Mouse (Mus musculus): ENCODE data around the gene Pde4a. TPM values are rescaled to one million over a fixed set of nuclear protein-coding genes. Genes with fewer than 3 reads are reported as not detected.
"Not testable (repeated sequence)": the region's sequence is repeated elsewhere in the genome, so short reads cannot be mapped to it uniquely, and the experiment has no call there.

Pde4a gene
- polyA plus RNA-seq, 1 experiment from 2014 or later = 42.7 TPM

DNA sequence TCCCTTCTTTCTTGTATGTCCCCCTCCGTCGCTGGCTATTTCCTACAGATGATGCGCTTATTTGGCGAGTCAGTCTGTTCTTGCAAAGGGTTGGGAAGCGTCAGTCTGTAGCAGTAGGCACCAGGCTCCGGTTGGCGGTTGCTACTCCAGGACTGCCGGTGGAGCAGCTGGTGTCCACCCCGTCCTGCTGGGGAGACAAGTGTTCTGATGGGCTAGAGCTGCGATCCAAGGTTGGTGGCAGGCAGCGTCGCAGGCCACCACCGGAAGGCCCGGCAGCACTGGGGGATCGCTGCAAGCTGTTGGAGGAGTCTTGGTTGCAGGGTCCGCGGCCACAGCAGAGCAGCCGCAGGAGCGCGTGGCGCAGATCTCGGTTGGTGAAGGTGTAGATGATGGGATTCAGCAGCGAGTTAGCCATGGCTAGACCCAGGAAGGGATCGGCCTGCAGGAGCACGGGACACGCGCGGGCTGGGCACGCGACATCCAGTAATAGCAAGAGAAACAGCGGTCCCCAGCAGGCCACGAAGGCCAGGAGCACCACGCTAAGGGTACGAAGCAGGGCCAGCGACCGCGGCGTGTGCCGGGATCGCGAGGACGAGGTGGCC is 78.4 kb downstream of the Pde4a start:
- no peaks in the 10 kb centered on the region for H3K9me3 ChIP-seq
- H3K36me3 ChIP-seq (replicated peaks) = no peaks in the 10 kb centered on the region
- H3K4me1 ChIP-seq = peaks cover 23% of the 10 kb centered on the region
- H3K4me2 ChIP-seq = peak overlapping the region; percentile 90
- WGBS = 4% methylated on average over 42 of the region's 42 CpGs
- peak overlapping the region; percentile 47 for H3K4me3 ChIP-seq
- peaks cover 64% of the 10 kb centered on the region for H3K27me3 ChIP-seq (replicated peaks)
- peak overlapping the region; percentile 48 for H3K27ac ChIP-seq
- peak; percentile 9; the same call in 1 of the 2 replicates for ATAC-seq (replicated peaks)
- peak overlapping the region; percentile 51 for H3K9ac ChIP-seq

DNA sequence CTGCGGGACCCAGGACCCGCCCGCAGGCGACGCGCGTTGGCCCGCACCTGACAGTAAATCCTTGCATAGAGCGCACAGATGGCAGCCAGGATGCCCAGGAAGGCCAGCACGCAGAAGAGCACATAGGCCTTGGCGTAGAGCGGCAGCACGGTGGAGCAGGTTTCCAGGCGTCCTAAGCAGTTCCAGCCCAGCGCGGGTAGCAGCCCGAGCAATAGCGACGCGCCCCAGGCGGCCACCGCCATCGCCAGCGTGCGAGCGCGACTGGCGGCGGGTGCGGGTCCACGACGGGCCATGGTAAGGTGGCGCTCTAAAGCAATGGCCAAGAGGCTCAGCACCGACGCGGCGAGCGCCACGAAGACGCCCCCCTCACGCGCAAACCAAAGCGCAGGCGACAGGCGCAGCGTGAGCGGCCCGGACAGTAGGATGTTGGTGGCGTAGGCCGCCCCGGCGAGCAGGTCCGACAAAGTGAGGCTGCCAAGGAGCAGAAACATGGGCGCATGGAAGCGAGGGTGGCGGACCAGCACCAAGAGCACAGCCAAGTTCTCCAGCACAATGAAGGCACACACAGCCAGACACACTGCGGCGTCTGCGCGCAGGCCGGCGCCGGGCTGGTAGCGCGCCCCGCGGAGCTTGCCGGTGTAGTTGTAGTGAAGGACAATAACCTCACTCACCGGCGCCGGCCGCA is 79.1 kb downstream of the Pde4a start:
- Histone ChIP-seq H3K9me3 (no peaks in the 10 kb centered on the region), H3K4me1 (peaks cover 19% of the 10 kb centered on the region), H3K4me3 (peak overlapping the region; percentile 47), H3K36me3 (replicated peaks) (no peaks in the 10 kb centered on the region), H3K4me2 (peak overlapping the region; percentile 90), H3K9ac (peak overlapping the region; percentile 51), H3K27me3 (replicated peaks) (peaks cover 70% of the 10 kb centered on the region), H3K27ac (peak overlapping the region; percentile 48)
- under 1% methylated on average over 72 of the region's 72 CpGs for WGBS
- ATAC-seq (replicated peaks) = peak; percentile 58

DNA sequence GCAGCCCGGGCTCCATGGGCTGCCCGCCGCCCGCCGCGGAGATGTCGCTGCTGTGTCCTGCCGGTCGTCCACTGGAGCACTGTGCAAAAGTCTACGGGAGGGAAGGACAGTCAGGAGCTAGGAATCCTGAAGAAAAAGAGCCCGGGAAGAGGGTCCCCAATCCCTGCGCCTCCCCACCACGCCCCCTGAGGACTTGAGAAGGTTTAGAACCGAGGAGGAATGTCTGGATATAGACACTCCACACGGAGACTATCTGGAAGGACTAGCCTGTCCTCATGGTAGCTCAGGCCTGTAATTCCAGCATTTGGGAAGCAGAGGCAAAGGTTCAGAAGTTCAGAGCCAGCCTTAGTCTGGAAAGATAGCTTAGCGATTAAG is 79.6 kb downstream of the Pde4a start:
- Histone ChIP-seq H3K27me3 (replicated peaks) (peaks cover 75% of the 10 kb centered on the region), H3K36me3 (replicated peaks) (no peaks in the 10 kb centered on the region), H3K4me2 (peak overlapping the region; percentile 90), H3K4me1 (peaks cover 19% of the 10 kb centered on the region), H3K27ac (peak overlapping the region; percentile 48), H3K9me3 (no peaks in the 10 kb centered on the region), H3K9ac (peak overlapping the region; percentile 51), H3K4me3 (peak overlapping the region; percentile 47)
- ATAC-seq (replicated peaks) = no peak; the same call in 1 of the 2 replicates
- WGBS = 2% methylated on average over 16 of the region's 16 CpGs

DNA sequence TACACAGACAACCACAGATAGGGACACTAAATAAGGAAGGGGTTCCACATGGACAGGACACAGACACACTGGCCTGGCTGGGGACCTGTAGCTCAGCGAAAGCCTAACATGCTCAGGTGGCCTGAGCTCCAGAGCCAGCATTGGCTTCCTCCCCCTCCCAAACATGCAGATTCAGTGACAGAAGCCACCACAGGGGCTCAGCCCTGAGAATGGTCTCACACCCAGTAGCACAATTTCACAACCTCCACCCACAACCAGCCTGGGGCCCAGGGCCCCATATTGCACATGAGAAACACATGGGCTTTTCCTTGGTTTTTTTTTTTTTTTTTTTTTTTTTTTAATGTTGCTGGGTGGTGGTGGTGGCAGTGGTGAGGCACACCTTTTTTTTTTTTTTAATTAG is 80.8 kb downstream of the Pde4a start:
- ATAC-seq (replicated peaks) = no peak
- Histone ChIP-seq H3K9me3 (no peaks in the 10 kb centered on the region), H3K4me1 (peaks cover 19% of the 10 kb centered on the region), H3K4me3 (no peak overlapping the region), H3K27ac (no peak overlapping the region), H3K9ac (no peak overlapping the region), H3K4me2 (no peak overlapping the region), H3K27me3 (replicated peaks) (peaks cover 80% of the 10 kb centered on the region), H3K36me3 (replicated peaks) (no peaks in the 10 kb centered on the region)
- WGBS = 58% methylated on average over 1 of the region's 1 CpGs

DNA sequence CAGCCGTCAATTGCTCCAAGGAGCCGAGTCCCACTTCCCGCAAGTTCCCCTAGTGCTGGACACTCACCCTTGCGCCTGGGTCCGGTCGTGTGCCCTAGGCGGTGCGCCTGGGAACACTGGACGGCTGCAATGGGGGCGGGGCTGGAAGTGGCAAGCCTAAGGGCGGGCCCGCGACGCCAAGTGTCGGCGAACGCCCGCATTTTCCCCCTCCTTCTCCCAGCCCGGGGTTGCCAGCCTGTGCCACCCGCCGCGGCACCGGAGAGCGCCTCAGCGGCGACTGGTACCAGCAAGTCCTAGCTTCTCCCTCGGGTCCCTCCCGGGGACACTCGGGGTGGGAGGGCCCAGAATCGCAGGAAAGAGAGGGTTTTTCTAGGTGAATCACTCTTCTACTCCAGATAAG is 82.8 kb downstream of the Pde4a start, which contains the start of gene S1pr5:
S1pr5 (minus strand) TSS at position 118 of the 400 bp plus-strand sequence.
- peak within 1 kb of the TSS; percentile 12; the same call in 1 of the 2 replicates for H3K4me2 ChIP-seq
- WGBS = under 1% methylated on average over 30 of the region's 30 CpGs
- no peak within 1 kb of the TSS for H3K4me3 ChIP-seq
- H3K36me3 ChIP-seq (replicated peaks) = no peaks in the 10 kb centered on the region
- no peak within 1 kb of the TSS for H3K27ac ChIP-seq
- H3K9me3 ChIP-seq = no peaks in the 10 kb centered on the region
- peaks cover 19% of the 10 kb centered on the region for H3K4me1 ChIP-seq
- H3K27me3 ChIP-seq (replicated peaks) = peaks cover 72% of the 10 kb centered on the region
- no peak for ATAC-seq (replicated peaks)
- H3K9ac ChIP-seq = no peak within 1 kb of the TSS

DNA sequence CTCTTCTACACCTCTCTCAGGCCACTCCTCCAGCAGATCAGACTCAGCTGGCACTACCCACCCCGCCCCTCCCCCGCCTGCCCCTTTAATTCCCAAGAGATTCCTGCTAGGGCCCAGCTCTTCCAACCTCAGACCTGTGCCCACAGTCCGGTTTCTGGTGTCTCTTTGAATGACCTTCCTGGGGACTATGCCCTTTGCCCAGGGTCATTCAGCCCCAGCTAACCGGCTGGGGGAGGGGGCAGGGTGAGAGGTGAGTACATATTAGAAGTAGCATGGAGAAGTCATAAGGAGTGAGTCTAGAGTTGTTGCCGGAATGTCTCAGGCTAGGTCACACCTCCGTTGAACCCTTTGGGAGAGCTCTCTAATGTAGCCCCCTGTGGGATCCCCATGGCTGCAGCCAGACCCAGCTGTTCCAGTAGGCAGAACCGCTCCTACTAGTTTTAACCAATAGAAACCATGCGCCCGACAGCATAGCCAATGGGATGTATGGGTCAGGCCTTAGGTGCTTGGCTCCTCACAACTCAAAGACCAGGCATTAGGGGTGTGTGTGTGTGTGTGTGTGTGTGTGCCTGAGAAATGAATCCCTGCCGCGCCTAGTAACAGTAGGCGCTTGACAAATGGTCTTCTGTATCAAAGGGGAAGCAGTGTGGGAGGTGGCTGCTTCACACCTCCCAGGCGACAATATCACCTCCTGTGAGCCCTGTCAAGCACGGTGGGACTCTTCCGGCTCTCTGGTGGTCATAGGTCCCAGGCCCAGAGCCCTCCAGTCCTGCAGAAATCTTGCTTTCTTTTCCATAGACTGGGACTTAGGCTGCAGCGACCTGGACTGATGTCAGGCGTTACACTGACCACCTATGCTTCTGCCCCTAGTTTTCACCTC is 84.4 kb downstream of the Pde4a start:
- H3K9ac ChIP-seq = no peak overlapping the region
- ATAC-seq (replicated peaks) = no peak
- H3K4me3 ChIP-seq = no peak overlapping the region
- 39% methylated on average over 17 of the region's 17 CpGs for WGBS
- H3K4me2 ChIP-seq = no peak overlapping the region
- peaks cover 7% of the 10 kb centered on the region for H3K4me1 ChIP-seq
- peaks cover 57% of the 10 kb centered on the region for H3K27me3 ChIP-seq (replicated peaks)
- no peaks in the 10 kb centered on the region for H3K36me3 ChIP-seq (replicated peaks)
- H3K9me3 ChIP-seq = no peaks in the 10 kb centered on the region
- H3K27ac ChIP-seq = no peak overlapping the region

DNA sequence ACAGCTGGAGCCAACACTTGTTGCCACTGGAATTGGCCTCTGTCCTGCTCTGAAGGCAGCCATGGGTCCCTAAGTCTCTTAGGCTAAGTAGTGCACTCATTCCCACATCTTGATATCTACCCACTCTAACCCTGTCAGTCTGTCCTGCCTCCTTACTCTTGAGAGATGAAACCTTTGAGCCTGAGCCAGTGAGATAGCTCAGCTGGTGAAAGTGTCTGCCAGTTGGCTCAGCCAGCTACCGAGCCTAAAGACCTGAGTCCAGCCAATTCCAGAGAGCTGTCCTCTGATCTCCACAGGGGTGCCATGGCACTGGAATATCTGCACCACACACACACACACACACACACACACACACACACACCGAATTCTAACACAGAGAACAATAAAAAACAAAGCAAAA is 85.0 kb downstream of the Pde4a start:
- Histone ChIP-seq H3K9ac (no peak overlapping the region), H3K36me3 (replicated peaks) (no peaks in the 10 kb centered on the region), H3K27me3 (replicated peaks) (peaks cover 50% of the 10 kb centered on the region), H3K4me3 (no peak overlapping the region), H3K4me2 (no peak overlapping the region), H3K27ac (no peak overlapping the region), H3K9me3 (no peaks in the 10 kb centered on the region), H3K4me1 (peaks cover under 1% of the 10 kb centered on the region; the same call in 1 of the 2 replicates)
- ATAC-seq (replicated peaks) = no peak
- 61% methylated on average over 2 of the region's 2 CpGs for WGBS

DNA sequence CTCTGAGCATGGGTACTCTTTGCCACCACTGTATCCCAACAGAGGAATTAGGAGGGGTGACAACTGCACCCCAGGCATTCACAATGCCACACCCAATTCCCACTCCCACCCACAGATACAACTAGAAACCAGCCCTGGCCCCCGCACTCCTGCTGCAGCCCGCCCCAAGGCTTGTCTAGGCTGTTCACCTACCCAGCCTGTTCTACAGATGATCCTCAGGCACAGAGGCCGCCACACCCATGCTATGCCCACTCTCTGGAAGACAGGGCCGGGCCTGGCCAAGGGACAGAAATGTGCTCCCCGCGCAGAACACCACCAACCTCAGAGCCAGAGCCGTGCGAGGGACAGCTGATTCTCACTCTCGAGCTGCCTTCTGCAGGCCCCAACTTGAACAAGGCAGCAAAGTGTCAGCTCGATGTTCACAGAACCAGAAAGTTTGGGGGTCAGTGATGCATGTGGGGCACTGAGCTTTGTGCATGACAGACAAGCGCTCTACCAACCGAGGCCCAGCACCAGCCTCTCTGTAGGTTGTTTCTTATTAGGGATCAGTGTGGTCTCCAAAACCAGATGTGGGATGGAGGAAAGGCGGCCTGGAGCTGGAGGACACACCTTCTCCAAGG is 85.7 kb downstream of the Pde4a start:
- WGBS = 76% methylated on average over 13 of the region's 13 CpGs
- peaks cover 43% of the 10 kb centered on the region for H3K27me3 ChIP-seq (replicated peaks)
- H3K27ac ChIP-seq = no peak overlapping the region
- H3K4me3 ChIP-seq = no peak overlapping the region
- no peak overlapping the region for H3K4me2 ChIP-seq
- H3K9me3 ChIP-seq = no peaks in the 10 kb centered on the region
- no peak overlapping the region for H3K9ac ChIP-seq
- H3K36me3 ChIP-seq (replicated peaks) = no peaks in the 10 kb centered on the region
- no peak for ATAC-seq (replicated peaks)
- H3K4me1 ChIP-seq = no peaks in the 10 kb centered on the region

DNA sequence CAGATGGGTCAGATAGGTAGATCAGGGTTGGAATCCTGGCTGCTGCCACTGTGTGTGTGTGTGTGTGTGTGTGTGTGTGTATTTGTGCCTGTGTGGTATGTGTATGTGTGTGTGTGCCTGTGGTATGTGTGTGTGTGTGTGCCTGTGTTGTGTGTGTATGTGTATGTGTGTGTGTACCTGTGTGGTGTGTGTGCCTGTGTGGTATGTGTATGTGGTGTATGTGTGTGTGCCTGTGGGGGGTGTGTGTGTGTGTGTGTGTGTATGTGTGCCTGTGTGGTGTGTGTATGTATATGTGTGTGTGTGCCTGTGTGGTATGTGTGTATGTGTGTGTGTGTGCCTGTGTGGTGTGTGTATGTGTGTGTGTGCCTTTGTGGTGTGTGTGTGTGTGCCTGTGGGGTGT is 89.2 kb downstream of the Pde4a start:
- Histone ChIP-seq H3K4me2 (no peak overlapping the region), H3K27ac (no peak overlapping the region), H3K4me1 (no peaks in the 10 kb centered on the region), H3K9me3 (no peaks in the 10 kb centered on the region), H3K9ac (no peak overlapping the region), H3K27me3 (replicated peaks) (peaks cover 13% of the 10 kb centered on the region), H3K4me3 (no peak overlapping the region), H3K36me3 (replicated peaks) (no peaks in the 10 kb centered on the region)
- ATAC-seq (replicated peaks) = no peak

DNA sequence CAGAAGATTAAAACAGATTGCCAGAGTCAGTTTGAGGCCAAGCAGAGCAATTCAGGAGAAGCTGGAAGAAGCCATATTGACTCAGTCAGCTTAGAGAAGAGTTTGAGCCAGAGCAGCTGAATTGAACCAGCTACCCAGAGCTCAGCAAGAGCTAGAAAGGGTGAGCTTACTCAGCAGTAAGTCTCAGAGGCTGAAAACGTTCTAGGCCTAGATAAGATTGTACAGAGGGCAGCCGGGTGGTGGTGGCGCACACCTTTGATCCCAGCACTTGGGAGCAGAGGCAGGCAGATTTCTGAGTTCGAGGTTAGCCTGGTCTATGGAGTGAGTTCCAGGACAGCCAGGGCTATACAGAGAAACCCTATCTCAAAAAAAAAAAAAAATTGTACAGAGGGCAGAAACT is 90.8 kb downstream of the Pde4a start:
- not testable (repeated sequence) for H3K9ac ChIP-seq; H3K4me1 ChIP-seq; H3K4me3 ChIP-seq; H3K36me3 ChIP-seq (replicated peaks); H3K4me2 ChIP-seq; ATAC-seq (replicated peaks); H3K27me3 ChIP-seq (replicated peaks); H3K27ac ChIP-seq; H3K9me3 ChIP-seq
- WGBS = 83% methylated on average over 4 of the region's 4 CpGs

DNA sequence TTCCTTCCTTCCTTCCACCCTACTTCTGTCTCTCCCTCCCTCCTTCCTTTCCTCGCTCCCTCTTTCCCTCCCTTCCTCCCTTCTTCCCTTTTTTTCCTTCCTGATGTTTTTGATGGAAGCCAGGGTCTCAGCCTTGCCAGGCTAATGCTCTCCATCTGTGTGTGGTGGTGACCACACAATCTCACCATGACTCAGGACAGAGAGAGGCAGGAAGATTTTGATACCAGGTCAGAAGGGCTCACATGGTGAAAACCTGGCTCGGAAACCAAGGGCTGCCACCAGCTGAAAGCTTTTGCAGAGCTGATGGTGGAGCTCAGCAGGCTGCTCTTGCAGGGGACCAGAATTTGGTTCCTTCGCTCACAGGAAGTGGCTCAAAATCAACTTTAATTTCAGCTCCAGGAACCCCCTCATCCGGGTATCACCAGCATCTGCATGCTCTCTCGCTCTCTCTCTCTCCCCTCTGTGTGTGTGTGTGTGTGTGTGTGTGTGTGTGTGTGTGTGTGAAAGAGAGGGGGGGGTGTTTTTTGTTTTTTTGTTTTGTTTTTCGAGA is 95.1 kb downstream of the Pde4a start:
- no peak overlapping the region for H3K4me2 ChIP-seq
- no peaks in the 10 kb centered on the region for H3K27me3 ChIP-seq (replicated peaks)
- no peaks in the 10 kb centered on the region for H3K9me3 ChIP-seq
- peaks cover 7% of the 10 kb centered on the region; the same call in 1 of the 2 replicates for H3K4me1 ChIP-seq
- no peak for ATAC-seq (replicated peaks)
- H3K27ac ChIP-seq = no peak overlapping the region
- H3K9ac ChIP-seq = no peak overlapping the region
- WGBS = 82% methylated on average over 6 of the region's 6 CpGs
- H3K36me3 ChIP-seq (replicated peaks) = no peaks in the 10 kb centered on the region
- no peak overlapping the region for H3K4me3 ChIP-seq

DNA sequence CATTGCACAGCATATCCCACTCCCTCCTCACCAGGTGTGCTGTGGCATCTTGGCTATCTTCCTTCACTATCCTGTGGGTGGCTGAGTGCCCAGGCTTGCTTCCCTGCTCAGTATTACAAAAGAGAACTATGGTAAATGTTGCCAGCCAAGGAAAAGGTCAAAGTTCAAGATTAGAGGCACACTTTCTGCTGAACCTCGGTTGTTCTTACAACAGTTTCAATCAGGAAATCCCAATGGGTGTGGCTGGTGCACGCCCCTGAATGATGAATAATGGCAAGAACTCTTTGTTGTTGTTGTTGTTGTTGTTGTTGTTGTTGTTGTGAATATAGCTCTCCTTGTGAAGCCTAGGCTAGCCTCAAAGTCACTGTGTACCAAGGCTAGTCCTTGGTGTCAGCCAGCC is 96.3 kb downstream of the Pde4a start:
- no peak overlapping the region for H3K4me2 ChIP-seq
- H3K9me3 ChIP-seq = no peaks in the 10 kb centered on the region
- no peak overlapping the region for H3K27ac ChIP-seq
- no peak overlapping the region for H3K4me3 ChIP-seq
- H3K4me1 ChIP-seq = peaks cover 19% of the 10 kb centered on the region
- WGBS = 58% methylated on average over 2 of the region's 2 CpGs
- no peak overlapping the region for H3K9ac ChIP-seq
- no peak for ATAC-seq (replicated peaks)
- no peaks in the 10 kb centered on the region for H3K36me3 ChIP-seq (replicated peaks)
- H3K27me3 ChIP-seq (replicated peaks) = no peaks in the 10 kb centered on the region

Data from midbrain, embryonic 15.5 days (tissue).